7 mouse cellular contexts compared by ENCODE assay signal in genomic region chr11:69428751-69429150, GRCm38 (mm10). TPM values are rescaled to one million over a fixed set of nuclear protein-coding genes. Genes with fewer than 3 reads are reported as not detected.
DNase-seq lines count a peak whose midpoint lies in the region; ATAC-seq lines count a peak whose summit lies in the region.

No protein-coding gene starts in this region.

- H3K9me3 ChIP-seq in embryonic facial prominence, embryonic 15.5 days (replicated peaks): no peaks in the 10 kb centered on the region

- H3K36me3 ChIP-seq in embryonic facial prominence, embryonic 15.5 days: no peaks in the 10 kb centered on the region

- no peak for ATAC-seq in embryonic facial prominence, embryonic 15.5 days (ENCODE audit: insufficient number of reproducible peaks, low FRiP score, low TSS enrichment, low read depth)

- H3K9ac ChIP-seq in embryonic facial prominence, embryonic 15.5 days: no peak overlapping the region

- 27% methylated on average over 4 of the region's 4 CpGs for WGBS in embryonic facial prominence, embryonic 15.5 days

- H3K27me3 ChIP-seq in embryonic facial prominence, embryonic 15.5 days: no peaks in the 10 kb centered on the region

- H3K4me3 ChIP-seq in embryonic facial prominence, embryonic 15.5 days (replicated peaks): no peak overlapping the region

- H3K4me1 ChIP-seq in embryonic facial prominence, embryonic 15.5 days: peaks cover 21% of the 10 kb centered on the region

- intact Hi-C loops in left cerebral cortex, postnatal 4 days (cut with DNase I): no loop called here
- intact Hi-C loops in left cerebral cortex, postnatal 25 days (cut with DNase I): no loop called here

- no peak overlapping the region for H3K4me2 ChIP-seq in embryonic facial prominence, embryonic 15.5 days (replicated peaks)

- DNase-seq in urinary bladder, postnatal 25 days (ENCODE audit: low spot score): peak; percentile 55
- DNase-seq in urinary bladder, adult 2 months (ENCODE audit: low spot score): no peak
- DNase-seq in lung, adult 18-20 months: peak; percentile 79 to 86
- no peak for DNase-seq in left cerebral cortex, postnatal 4 days
- DNase-seq in left cerebral cortex, postnatal 25 days (ENCODE audit: low spot score in 2 of 2): no peak
- DNase-seq in layer of hippocampus, adult 11-12 months (ENCODE audit: low spot score): no peak

- peak overlapping the region; percentile 55; the same call in 1 of the 2 replicates for H3K27ac ChIP-seq in embryonic facial prominence, embryonic 15.5 days (replicated peaks)

RNA-seq across cellular contexts. Expression of gene Kdm6b, which starts 15.3 kb away (rescaled TPM):
- 3.3 and 10.7 TPM in 2 replicates for polyA plus RNA-seq in urinary bladder, adult 2 months (2012; rRNA removed)
- 35.5 and 37.2 TPM in 2 replicates for polyA plus RNA-seq in embryonic facial prominence, embryonic 15.5 days (2015; fragmentation: Nextera tagmentation; extraction: Ambion mirVana)
- total RNA-seq in left cerebral cortex, postnatal 4 days (2021): 10 to 100 TPM; 77.2 to 85.8 TPM
- 10 to 100 TPM; 23.3 to 25.3 TPM for total RNA-seq in left cerebral cortex, postnatal 25 days (2021)

RNA-seq across cellular contexts. Expression of gene Tmem88, which starts 30.7 kb away (rescaled TPM):
- polyA plus RNA-seq in urinary bladder, adult 2 months (2012; rRNA removed): 11.5 and 11.6 TPM in 2 replicates
- polyA plus RNA-seq in embryonic facial prominence, embryonic 15.5 days (2015; fragmentation: Nextera tagmentation; extraction: Ambion mirVana): 19.5 and 20.0 TPM in 2 replicates
- total RNA-seq in left cerebral cortex, postnatal 4 days (2021): 1 to 10 TPM; 3.1 to 4.2 TPM
- total RNA-seq in left cerebral cortex, postnatal 25 days (2021): 1 to 10 TPM; 3.6 to 3.8 TPM

RNA-seq across cellular contexts. Expression of gene Cyb5d1, which starts 33.3 kb away (rescaled TPM):
- polyA plus RNA-seq in urinary bladder, adult 2 months (2012; rRNA removed): 43.0 and 48.0 TPM in 2 replicates
- 32.6 and 40.9 TPM in 2 replicates for polyA plus RNA-seq in embryonic facial prominence, embryonic 15.5 days (2015; fragmentation: Nextera tagmentation; extraction: Ambion mirVana)
- 10 to 100 TPM; 36.3 to 41.1 TPM for total RNA-seq in left cerebral cortex, postnatal 4 days (2021)
- 10 to 100 TPM; 35.9 to 41.3 TPM for total RNA-seq in left cerebral cortex, postnatal 25 days (2021)

RNA-seq across cellular contexts. Expression of gene Naa38, which starts 33.5 kb away (rescaled TPM):
- 143 and 188 TPM in 2 replicates for polyA plus RNA-seq in urinary bladder, adult 2 months (2012; rRNA removed)
- polyA plus RNA-seq in embryonic facial prominence, embryonic 15.5 days (2015; fragmentation: Nextera tagmentation; extraction: Ambion mirVana): 150 and 158 TPM in 2 replicates
- 10 to 100 TPM; 60.2 to 63.9 TPM for total RNA-seq in left cerebral cortex, postnatal 4 days (2021)
- total RNA-seq in left cerebral cortex, postnatal 25 days (2021): 100 to 1,000 TPM; 105 to 109 TPM

RNA-seq across cellular contexts. Expression of gene Chd3, which starts 59.5 kb away (rescaled TPM):
- polyA plus RNA-seq in urinary bladder, adult 2 months (2012; rRNA removed): 85.5 and 132 TPM in 2 replicates
- 88.3 and 91.8 TPM in 2 replicates for polyA plus RNA-seq in embryonic facial prominence, embryonic 15.5 days (2015; fragmentation: Nextera tagmentation; extraction: Ambion mirVana)
- 100 to 1,000 TPM; 552 to 572 TPM for total RNA-seq in left cerebral cortex, postnatal 4 days (2021)
- 100 to 1,000 TPM; 449 to 474 TPM for total RNA-seq in left cerebral cortex, postnatal 25 days (2021)

Comparison
In these comparisons a context has a peak if more than half of its experiments do, and no peak if none do; other contexts are left out.
1. DNase-seq: peak in urinary bladder, postnatal 25 days (single experiment) and lung, adult 18-20 months (2 of 2); none in urinary bladder, adult 2 months (single experiment), left cerebral cortex, postnatal 4 days (single experiment), left cerebral cortex, postnatal 25 days (0 of 2) and layer of hippocampus, adult 11-12 months (single experiment).